Mouse (Mus musculus): ENCODE data around the gene Selenon.

The Selenon gene

DNA sequence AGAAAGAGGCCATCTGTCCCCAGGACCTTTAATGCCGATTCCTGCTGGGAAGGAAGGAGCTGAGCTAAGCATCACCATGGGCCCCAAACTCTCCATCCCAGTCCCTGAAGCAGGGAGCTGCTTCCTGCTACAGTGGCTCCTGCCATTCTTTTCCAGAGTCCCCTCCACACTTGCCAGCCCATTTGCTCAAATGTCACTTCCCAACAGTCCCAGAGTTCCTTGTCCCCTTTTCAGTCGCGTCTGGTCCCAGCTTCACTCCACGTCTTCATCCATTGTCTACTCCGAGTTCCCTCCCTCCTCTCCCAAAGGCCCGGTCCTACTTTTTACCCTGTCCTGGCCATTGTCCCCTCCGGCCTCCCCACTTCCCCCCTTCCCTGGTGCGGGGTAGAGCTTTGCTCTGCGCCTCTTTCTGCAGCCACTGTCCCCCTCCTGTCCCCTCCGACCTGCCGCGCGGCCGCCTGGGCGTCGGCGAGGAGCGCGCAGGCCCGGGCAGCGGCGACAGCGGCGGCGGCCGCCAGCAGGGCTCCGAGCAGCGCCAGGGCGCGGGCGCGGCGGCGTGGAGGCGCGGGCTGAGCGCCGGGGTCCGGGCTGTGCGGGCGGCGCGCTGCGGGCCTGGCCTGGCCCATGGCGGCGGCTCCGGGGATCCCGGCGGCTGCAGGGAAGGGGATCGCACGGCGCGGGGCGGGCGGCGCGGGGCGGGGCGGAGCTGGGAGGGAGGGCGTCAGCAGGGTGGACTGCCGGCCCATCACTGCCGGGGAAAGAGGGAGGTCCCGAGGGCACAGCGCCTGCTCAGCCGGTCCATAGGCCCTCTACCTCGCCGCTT, at the start of gene Selenon:
Selenon (minus strand) TSS at position 673 of the 823 bp plus-strand sequence.
- DNase-seq (ENCODE audit: low spot score): no peak

DNA sequence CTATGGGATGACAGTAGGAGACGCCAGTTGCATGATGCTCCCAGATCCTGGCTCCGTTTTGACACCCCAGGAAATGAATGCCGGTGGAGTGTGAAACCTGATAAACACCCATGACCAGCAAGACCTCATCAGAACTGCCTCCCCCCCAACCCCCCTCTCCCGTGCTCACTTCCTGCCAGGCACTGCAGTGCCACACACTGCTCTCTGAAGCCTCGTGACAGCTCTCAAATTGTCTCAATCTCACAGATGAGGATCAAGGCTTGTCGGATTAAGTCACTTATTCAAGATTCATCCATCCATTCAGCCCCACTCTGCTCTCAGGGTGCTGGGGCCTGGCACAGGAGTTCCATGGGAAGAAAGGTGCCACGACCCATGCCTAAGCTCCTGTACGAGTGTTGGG, 49.4 kb upstream of the Selenon start:
- no peak for DNase-seq (ENCODE audit: low spot score)

DNA sequence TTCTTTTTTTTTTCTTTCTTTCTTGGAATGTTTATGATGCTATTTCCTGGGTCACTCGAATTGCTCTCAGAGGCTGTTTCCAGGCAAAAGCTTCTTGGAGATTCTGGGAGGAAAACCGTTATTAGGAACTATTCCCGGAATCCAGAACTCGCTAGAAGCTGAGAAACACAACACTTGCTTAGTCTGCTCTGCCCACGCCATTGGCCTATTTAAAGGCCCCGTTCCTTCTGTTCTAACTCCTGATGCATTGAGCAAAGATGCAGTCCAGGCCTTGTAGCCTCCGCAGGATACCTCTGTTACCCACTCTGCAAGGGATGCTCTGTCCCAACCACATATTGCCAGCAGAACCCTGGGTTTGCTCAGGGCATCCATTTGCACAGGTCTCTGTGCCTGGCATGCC, 48.8 kb upstream of the Selenon start:
- DNase-seq (ENCODE audit: low spot score): no peak

DNA sequence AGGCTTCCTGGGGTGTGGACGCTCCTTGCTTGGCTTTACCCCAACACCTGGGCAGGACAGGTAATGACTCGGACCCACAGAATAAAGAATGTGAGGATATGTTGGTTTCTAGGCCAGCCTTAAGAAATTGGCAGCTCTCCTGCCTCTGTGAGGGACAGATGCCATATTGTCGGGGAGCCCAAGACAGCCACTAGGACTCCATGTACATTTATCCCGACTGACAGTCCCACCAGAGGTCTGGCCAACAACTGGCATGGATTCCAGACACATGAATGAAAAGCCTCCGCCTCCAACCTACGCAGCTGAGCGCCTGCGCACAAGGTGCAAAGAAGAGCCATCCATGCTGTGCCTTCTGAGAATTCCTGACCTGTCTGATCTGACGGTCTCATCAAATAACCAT, 48.1 kb upstream of the Selenon start:
- no peak for DNase-seq (ENCODE audit: low spot score)

DNA sequence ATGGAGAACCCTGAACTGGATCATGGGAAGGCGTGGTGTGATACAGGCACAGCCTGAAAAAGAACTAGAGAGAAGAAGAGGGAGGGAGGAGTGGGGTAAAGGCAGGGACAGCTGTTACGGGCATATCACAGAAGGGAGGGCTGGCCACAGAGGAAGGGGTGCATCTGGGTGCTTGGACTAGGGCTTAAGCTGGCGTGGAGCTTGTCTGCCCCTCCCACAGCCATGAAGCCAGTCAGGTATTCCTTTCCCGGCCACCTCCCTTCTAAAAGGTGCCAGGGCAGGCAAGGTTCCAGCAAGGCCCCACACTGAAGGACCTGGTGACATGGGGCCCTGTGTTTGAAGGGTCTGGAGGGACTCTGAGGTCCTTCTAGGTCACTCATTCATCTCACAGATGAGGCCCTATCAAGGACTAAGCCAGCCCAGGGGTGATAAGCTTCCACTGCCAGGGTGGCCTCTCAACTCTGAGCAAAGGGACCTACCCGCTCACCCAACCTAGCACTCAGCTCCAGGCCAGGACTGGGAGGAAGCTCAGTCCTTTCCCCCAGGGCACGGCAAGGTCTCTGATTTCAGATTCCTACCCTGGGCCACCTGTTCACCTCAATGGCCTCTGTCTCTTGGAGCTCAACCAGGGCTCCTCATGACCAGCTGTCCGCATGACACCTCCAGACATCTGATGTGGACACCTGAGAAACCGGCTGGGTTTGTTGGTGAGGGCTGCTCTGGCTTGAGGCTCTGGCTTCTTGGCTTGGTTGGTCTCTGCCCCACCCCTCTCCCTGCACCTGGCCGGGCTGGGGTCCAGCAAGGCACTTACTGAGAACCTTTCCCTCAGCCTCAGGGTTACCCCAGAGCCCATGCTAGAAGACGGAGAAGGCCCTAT, 45.1 kb upstream of the Selenon start:
- no peak for DNase-seq (ENCODE audit: low spot score)

DNA sequence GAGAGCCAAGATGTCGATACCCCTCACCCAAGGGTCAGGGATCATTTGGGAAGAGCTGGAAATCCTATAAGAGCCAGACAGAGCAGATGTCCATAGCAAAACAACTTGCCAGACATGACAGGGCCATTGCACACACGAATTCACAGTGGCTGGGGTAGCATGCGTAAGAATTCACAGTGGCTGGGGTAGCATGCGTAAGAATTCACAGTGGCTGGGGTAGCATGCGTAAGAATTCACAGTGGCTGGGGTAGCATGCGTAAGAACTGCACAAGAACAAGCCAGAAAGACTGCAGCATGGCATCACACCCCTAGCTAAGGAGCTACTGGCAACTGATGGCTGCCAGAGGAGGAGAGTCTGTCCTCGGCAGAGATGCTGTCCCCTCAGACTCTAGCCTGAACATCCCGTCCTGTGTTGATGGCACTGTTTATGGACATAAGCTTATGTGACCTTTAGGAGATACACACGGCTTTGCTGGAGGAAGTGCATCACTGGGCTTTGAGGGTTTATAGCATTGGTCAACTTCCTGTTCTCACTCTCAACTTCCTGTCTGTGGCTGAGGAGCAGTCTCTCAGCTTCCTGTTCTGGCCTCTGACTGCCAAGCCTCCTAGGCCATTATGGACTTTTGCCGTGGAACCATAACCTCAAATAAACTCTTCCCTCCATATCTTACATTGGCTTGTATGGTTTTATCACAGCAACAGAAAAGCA, 42.9 kb upstream of the Selenon start:
- no peak for DNase-seq (ENCODE audit: low spot score)

DNA sequence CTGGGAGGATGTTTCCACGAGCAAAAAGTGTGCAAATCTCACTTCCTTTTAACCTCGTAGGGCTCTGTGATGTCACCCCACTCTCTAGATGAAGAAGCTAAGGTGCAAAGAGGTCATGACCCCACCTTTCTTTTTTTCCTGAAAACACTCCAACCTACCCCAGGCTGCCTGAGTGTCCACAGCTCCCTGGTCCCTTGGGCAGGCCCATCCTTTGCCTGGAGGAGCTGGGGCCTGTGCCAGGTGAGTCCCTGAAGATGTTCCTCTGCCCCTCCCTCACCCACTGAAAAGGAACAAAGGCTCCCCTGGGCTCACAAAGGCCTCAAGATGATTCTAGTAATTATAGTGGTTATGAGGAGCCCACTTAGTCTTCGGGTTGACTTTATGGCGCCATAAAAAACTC, 40.5 kb upstream of the Selenon start:
- DNase-seq (ENCODE audit: low spot score): no peak

DNA sequence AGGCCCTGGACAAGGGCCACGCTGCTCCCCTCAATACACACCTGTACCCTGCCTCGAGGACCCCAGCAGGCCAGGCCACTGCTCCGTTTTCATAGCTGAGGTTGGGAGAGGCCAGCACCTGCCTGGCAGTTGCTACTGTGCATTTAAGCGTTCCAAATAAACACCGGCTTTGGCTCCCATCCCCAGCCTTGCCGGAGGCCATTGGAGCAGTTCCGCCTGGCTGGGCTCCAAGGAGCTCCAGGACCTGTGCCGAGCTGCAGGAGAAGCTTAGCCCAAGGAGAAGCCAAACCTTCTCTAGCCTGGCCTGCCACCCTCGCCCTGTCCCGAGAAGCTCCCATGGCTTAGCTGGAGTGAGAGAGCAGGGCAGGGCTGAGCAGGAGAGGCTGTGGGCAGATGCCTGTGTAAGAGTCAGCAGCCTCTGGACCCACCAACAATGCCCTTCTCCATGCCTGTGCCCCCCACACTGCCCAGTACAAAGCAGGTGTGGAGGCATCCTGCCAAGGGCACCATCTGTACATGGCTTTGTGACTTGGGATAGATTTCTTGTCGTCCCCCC, 39.6 kb upstream of the Selenon start:
- no peak for DNase-seq (ENCODE audit: low spot score)

DNA sequence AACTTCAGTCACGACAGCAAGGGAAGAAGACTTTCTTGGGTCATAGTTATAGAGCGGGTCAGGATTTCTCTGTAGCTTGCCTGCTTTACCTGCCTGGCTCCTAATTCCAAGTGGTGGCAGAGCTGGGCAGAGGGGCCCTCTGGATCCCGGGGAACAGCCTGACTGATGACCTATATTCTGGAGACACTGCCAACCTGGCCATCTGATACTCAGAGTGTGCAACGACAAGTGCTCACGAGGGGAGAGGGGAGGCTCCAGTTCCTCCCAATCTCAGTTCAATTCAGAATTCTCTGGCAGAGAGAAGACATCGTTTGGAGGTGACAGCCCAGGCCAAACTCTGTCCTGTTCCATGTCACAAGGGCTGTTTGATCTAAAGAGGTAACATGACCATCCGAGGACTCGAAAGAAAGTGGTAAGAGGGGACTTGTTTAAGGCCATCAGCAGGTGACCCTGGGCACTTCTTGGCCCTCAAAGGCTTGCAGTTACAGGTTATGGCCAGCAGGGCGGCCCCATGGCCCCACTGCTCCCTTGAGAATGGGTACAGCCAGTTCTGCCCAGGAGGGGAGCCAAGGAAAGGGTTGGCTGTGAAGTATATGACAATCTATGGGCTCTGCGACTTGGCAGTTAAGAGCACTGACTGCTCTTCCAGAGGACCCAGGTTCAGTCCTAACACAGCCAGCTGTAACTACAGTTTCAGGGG, 38.4 kb upstream of the Selenon start:
- DNase-seq (ENCODE audit: low spot score): no peak

DNA sequence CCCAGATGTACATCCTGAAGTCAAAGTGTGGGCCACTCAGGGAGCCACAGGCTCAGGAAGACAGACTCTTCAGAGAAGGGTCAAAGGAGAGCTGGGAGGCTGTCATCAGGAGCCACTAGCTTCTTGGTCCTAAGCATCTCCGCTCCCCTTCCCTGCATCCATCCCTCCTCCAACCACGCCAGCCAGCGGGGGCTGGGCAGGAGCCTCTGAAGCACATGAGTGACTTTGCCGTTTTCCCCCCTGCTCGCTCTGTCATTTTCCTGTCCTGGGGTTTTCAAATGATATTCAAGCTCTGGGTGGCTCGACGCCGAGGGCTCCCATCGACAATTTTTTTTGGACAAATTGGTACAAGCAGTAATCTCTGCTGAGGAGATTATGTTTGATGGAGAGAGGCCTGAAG, 37.8 kb upstream of the Selenon start:
- DNase-seq (ENCODE audit: low spot score): no peak

DNA sequence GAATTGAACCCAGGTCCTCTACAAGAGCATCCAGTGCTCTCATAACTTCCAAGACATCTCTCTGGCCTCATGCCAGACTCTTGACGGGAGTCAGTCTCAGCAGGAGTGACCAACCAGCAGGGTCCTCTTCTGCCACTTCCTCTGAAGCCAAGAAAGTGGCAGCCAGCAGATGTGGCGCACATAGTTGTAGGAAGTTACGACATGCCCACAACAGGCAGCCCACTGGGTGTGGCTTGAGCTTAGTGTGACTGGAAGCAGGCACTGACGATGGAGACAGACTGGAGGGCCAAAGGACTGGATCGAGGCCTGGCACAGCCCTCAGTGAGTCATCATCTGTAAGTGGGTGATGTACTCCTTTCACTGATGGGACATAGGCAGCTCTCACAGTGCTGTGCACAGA, 37.0 kb upstream of the Selenon start:
- DNase-seq (ENCODE audit: low spot score): no peak

DNA sequence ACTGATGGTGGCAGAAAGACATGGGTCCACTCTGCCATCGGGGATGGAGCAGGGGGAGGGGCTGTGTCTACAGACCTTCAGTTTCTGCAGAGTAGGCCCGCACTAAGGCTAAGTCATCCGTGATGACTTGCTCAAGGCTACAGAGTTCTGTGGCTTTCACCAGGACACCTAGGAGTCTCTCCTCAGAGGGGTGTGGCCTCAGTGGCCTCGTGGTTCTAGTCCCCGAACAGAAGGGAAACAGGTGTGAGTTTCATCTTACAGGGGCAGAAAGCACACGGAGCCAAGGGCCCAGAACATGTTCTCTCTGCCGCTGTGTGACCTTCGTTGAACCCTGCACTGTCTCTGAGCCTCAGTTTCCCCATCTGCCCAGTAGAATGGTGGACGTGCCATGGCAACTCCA, 36.3 kb upstream of the Selenon start:
- no peak for DNase-seq (ENCODE audit: low spot score)

DNA sequence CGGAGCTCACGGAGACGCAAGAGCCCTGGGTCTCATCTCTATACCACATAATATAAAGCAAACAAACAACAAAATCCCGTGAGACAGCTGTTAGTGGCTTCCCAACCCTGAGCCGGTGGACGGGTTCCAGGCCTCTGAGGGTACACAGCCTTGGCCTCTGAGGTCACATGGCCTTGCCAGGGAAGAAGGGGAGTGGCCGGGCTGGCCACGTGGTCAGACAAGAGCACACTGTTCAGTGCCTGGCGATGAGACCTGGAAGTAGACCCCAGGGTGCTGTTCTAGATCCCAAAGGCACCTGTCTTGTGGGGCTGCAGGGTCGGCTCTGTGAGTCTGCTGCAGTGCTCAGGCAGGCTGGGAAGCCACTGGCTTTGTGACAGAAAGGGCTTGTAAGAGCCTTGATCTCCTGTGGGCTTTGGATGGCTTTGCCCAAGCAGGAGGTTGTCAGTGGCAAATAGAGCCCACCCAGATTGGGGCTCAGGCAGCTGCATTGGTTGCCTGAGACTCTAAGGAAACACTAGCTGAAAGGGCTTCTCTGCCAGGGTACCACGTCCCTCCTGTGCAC, 35.8 kb upstream of the Selenon start:
- DNase-seq (ENCODE audit: low spot score): no peak

DNA sequence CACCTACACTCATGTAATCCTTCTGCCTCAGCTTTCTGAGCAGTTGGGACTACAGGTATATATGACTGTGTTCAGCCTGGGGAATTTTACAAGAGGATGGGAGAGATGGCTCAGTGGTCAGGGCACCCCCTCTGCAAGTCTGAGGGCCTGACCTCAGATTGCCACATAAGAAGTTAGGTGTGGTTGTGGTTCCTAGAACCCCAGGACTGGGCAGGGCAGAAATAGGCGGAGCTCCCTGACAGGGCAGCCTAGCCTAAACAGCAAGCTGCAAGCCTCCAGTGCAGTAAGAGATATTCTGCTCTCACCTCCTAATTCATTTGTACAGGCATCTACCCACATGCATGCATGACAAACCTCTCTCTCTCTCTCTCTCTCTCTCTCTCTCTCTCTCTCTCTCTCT, 34.7 kb upstream of the Selenon start:
- DNase-seq (ENCODE audit: low spot score): no peak

DNA sequence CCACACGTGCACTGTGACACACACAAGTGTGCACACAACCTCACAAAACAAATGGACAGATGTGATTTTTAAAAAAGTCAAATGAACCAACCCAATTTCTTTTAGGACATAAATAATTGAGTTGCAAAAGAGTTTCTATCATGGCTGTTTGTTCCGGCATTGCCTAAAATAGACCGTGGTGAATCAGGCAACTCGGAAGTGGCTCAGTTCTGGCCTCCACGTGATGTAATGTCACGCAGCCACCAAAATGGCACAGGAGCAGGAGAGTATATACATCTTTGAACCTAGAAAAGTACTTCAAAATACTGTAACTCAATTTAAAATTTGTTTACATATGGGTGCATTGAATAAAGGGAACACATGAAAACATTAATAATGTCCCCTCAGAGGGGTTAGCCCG, 34.2 kb upstream of the Selenon start:
- DNase-seq (ENCODE audit: low spot score): no peak

DNA sequence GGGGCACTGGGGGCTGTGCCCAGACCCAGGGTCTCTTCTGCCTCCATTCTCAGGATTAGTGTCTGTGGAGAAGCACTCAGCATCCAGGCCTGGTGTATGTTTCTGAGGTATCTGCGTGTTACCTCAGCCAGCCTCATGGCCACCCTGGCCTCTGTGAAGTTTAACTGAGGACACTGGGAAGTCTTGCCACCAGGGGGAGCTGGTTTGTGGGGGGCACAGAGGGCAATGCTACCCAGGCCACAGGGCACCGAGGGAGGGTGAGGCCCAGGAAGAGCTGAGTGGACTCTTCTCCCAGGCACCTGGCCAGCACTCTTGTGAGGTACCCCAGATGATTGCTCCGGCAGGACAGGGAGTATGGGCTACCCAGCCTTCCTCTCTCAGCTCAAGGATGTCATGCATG, 31.5 kb upstream of the Selenon start:
- no peak for DNase-seq (ENCODE audit: low spot score)

DNA sequence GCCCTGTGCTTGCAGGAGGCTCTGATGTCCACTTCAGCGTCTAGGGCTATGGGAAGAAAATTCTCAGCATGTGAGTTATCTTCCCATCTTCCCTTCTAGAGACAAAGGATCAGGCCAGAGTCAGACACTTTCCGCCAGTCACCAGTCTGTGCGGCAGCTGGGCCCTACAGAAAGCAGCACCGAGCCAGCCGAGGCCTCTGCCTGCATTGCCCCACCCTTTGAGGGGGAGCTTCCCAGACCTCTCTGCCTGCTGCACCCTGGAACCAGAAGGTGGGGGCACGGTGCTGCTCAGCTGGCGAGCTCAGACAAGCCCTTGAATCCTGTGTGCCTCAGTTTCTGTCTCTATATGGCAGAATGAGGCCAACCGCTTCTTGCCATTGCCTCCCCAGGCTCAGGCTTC, 29.4 kb upstream of the Selenon start:
- no peak for DNase-seq (ENCODE audit: low spot score)

DNA sequence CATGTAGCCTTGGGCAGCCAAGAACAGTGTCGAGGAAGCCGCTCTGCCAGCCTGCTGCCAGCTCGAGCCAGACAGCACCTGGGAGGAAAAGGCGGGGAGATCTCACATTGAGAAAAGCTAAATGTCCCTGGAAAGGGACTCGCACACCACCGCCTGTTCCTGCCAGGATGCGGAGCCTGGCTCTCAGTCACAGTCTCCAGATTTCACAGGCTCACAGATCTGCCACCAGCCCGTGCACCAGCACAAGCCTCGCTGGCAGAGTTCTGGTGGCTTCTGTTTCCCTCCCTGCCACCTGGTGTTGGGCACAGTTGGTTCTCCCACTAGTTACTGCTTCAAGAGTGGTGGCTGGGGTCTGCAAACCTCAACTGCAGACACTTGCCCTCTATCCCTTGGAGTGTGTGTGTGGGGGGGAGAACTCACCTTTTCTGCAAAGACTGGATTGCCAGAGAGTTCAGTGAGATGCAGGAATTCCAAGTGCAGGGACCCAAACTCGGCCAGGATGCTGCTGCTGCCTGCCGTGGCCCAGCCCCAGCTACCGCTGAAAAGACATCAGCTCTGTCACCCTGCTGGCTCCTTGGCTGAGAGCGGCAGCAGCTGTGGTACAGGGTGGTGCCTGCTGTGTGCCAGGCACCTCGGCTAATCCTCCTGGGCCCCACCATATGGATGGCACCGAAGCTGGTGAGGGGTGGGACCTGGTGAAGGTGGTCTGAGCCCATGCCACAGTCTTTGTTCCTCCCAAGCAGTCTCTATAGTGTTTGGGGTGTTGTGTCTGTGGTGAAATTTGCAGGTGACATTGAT, 28.6 kb upstream of the Selenon start:
- no peak for DNase-seq (ENCODE audit: low spot score)

DNA sequence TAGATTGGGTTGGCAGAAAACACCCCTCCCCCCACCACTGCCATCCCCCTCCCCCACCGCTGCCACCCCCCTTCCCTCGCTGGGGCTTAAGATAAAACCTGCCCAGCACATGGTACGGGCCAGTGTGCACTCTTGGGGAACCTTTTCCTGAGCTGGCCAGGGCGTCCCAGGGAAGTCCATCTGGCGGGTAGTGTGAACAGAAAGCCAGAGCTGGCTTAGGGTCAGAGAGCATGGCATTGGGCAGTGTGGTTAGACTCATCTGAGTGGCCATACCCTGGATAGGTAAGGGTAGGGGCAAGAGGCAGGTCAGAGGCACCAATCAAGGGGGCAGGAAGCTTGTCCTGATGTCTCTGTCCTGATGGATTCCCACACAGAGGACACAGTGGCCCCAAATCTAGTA, 27.7 kb upstream of the Selenon start:
- DNase-seq (ENCODE audit: low spot score): no peak

DNA sequence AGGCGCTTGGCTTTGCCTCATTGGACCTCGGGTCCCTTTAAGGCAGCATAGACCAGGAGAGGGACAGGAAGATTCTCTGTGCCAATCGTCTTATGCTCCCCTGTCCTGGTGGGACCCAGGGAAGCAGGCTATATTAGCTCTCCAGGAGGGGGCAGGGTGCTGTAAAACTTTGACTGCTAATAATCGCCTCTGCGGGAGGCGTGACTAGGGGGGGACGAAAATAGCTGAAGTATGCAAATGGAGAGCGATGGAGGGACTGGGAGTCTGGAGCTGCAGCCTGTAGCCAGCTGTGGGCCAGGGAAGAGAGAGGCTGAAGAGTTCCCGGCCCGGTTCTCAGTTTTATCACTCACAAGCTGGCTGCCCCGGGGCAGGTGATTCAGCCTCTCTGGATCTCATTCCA, 27.2 kb upstream of the Selenon start:
- DNase-seq (ENCODE audit: low spot score): no peak

DNA sequence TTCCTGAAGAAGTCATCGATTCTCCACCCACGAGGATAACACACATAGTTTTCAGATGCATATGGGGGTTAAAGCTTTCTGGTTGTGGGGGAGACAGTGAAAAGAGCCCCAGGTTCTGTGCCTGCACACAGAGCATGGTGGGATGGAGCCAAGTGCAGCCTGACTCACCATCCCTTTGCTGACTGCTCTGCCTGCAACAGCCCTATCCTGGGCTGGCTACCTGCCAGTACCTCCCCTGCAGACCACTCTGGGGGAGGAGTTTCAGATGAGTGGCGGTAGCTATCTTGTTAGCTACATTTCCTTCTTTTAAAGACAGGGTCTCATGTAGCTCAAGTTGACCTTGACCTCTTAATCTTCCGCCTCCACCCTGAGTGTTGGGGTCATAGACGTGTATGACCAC, 26.4 kb upstream of the Selenon start:
- DNase-seq (ENCODE audit: low spot score): no peak
